Mouse (Mus musculus): ENCODE measurements around the gene Heatr5a. TPM values are rescaled to one million over a fixed set of nuclear protein-coding genes. Genes with fewer than 3 reads are reported as not detected.

Gene Heatr5a
- 35.2 TPM for polyA plus RNA-seq (2017; shearing (Covaris generic))

GRCm38 (mm10) chr12:51971070-51971664 lies at the start of gene Heatr5a:
TSS of gene Heatr5a (minus strand) at chr12:51971321.

GRCm38 (mm10) chr12:52005877-52006632 lies 34.9 kb upstream of the Heatr5a start, which contains the start of gene Dtd2:
TSS of gene Dtd2 (minus strand) at chr12:52006501.

GRCm38 (mm10) chr12:51829290-51830076 lies 141.6 kb downstream of the Heatr5a start, which contains the start of gene Hectd1:
TSS of gene Hectd1 (minus strand) at chr12:51829536.

Other genes starting within 250 kb of the Heatr5a start
- 116 TPM for gene Hectd1, start 141.8 kb downstream of the Heatr5a start, polyA plus RNA-seq (2017; shearing (Covaris generic))
- gene Dtd2, start 35.2 kb upstream of the Heatr5a start, polyA plus RNA-seq (2017; shearing (Covaris generic)), result 5.7 TPM
- gene Gpr33, start 56.7 kb upstream of the Heatr5a start, polyA plus RNA-seq (2017; shearing (Covaris generic)), result not detected
- 5.2 TPM for gene Nubpl, start 126.4 kb upstream of the Heatr5a start, polyA plus RNA-seq (2017; shearing (Covaris generic))